Mouse (Mus musculus) embryo, embryonic 10 days (tissue): ENCODE data around the gene Strap.

Source experiments
- DNase-seq: peaks from one replicate; pipeline ENCODE4 v3.0.0-alpha.2; 2015; ENCODE audit warnings: low spot score

The Strap gene

DNA sequence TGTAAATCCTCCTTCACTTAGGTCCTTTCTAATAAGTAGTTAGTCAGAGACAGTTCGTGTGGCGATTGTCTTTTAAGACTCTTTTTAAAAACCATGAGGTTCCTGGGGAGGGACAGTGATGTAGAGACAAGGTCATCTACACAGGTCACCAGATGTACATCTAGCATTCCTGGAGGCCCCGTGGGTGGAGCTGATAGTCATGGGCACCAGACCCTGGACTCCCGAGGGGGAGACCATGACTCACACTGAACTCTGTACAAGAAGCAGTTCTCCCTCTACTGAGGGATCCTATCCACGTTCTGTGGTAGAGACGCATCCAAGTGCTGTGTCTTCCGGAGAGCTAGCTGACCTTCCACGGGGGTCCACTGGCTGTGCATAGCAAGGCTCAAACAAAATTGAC is 42.1 kb downstream of the Strap start:
- no peak for DNase-seq

GRCm38 (mm10) chr6:137783899-137784637 is 49.2 kb downstream of the Strap start:
- DNase-seq = no peak

GRCm38 (mm10) chr6:137788976-137789590 is 54.2 kb downstream of the Strap start:
- DNase-seq = no peak

- DNase-seq = no peak
Measured at GRCm38 (mm10) chr6:137789658-137790057, 54.8 kb downstream of the Strap start.

DNA sequence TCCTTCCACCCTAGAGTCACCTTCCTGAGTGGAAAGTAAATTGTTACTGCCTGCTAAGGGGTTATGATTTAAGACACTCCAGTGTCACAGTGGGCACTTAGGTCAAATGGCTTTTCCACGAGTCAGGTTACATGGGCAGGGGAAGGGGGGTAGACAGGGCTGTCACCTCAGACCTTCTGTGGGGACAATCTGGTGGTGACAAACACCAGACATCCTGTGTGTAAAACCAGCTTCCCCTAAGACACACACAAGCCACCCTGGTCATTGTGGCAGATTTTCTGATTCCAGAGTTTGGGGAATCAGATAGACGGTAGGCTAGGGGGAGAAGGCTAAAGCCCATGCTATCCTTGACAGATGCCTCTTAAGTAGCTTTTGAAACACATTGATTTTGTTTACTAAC is 60.6 kb downstream of the Strap start:
- DNase-seq = no peak

- peak; percentile 75 for DNase-seq
Measured at GRCm38 (mm10) chr6:137796596-137797567, 62.0 kb downstream of the Strap start.

DNA sequence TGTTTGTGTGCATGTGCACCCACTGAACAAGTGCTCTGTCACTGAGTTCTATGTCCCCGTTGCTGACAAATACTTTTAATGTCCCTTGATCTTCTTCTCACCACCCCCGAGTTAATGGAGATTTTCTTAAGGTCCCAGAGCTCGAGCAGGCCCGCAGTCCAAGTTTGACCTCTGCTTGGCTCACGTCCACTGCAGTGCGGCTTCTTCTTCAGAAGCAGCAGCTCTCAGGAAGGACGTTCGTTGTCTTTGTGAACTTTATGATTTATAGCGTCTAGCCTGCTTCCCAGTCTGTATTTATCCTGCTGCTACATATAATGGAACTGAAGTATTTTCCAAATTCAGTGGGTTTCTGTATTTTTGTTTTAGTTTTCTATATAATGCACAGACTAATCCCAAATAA is 64.4 kb downstream of the Strap start:
- DNase-seq = no peak
